Mouse (Mus musculus): Measurements from ENCODE around the gene G0s2. TPM values are rescaled to one million over a fixed set of nuclear protein-coding genes. Genes with fewer than 3 reads are reported as not detected.
"Not testable (repeated sequence)": the region's sequence is repeated elsewhere in the genome, so short reads cannot be mapped to it uniquely, and the experiment has no call there.

Gene G0s2
- total RNA-seq, 2 experiments from 2014 or later: 31.0 to 40.3 TPM

GRCm38 (mm10) chr1:193255032-193255431 lies 18.0 kb downstream of the G0s2 start:
- ATAC-seq (ENCODE audit: poor library complexity, severe bottlenecking): no peak

DNA sequence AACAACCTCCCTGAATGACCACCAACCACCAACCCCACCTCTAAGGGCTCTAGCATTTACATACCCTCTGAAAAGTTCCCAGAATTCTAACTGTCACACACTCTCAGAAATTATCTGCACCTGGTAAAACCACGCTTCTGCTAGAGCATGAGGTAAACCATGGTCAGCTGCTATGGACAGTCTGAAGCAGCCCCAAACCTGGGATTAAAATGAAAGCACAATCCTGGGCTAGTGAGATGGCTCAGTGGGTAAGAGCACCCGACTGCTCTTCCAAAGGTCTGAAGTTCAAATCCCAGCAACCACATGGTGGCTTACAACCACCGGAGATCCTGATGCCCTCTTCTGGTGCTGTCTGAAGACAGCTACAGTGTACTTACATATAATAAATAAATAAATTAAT lies 19.1 kb downstream of the G0s2 start:
- ATAC-seq (ENCODE audit: poor library complexity, severe bottlenecking): not testable (repeated sequence)

GRCm38 (mm10) chr1:193252616-193253015 lies 20.4 kb downstream of the G0s2 start:
- ATAC-seq (ENCODE audit: poor library complexity, severe bottlenecking): no peak

DNA sequence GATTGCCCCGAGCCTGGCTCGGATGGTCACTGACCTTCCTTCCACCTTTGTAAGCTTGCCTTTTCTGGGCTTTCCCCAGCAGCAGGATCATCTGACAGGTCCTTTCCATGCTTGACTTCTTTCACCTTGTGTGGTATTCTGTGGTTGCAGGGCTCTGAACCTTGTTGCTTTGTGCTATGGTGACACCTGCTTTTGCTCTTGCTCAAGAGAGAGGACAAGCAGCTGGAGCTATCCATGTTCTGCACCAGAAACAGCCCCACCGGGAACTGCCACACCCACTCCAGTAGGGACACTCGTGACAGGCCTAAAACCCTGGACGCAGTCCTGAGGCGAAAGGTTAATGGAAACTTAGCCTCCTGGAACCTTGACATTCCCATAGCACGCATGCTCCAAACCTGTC lies 21.6 kb downstream of the G0s2 start:
- ATAC-seq (ENCODE audit: poor library complexity, severe bottlenecking): no peak

DNA sequence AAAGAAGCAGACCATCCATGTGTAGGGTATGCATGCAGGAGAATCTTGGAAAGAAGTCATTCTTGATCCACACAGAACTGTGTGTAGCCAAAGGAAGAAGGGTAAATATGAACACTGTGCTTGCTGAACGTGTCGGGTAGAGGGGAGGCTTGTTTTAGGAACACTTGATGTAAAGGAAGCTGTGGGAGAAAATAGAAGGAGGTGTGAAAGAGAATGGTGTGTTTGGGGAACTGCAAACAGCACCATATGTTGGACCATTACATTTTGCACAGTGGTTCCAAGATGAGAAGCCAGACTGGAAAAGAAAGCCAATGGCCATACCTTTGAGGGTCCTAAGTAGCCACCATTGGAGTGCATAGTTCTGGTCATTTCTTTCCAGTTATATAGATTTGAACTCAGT lies 23.0 kb downstream of the G0s2 start:
- ATAC-seq (ENCODE audit: poor library complexity, severe bottlenecking): no peak

- ATAC-seq (ENCODE audit: poor library complexity, severe bottlenecking): no peak
Observed at GRCm38 (mm10) chr1:193244235-193244634, 28.8 kb downstream of the G0s2 start.

GRCm38 (mm10) chr1:193243571-193244193 lies 29.3 kb downstream of the G0s2 start:
- ATAC-seq (ENCODE audit: poor library complexity, severe bottlenecking): no peak

DNA sequence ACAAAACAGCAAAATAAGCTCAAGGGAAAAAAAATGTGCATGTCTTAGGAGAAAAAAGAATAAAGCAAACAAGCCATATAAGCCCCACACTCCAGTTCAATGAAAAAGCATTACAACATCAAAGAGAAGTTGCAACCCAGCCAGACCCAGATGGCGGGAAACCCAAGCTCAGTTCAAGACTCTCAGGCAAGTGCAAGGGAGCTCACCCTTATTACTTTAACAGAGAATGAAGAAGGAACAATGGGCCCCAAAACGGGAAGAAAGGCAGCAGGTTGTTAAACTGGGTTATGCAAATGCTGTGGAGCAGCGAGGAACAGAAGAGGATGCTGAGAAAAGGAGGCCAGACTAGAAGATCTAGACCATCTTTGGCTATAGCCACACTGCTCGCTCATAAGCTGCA lies 30.2 kb downstream of the G0s2 start:
- peak; percentile 74 for ATAC-seq (ENCODE audit: poor library complexity, severe bottlenecking)

GRCm38 (mm10) chr1:193242238-193242637 lies 30.8 kb downstream of the G0s2 start:
- peak; percentile 91 for ATAC-seq (ENCODE audit: poor library complexity, severe bottlenecking)

- ATAC-seq (ENCODE audit: poor library complexity, severe bottlenecking): no peak
Observed at GRCm38 (mm10) chr1:193241436-193241835, 31.6 kb downstream of the G0s2 start.

DNA sequence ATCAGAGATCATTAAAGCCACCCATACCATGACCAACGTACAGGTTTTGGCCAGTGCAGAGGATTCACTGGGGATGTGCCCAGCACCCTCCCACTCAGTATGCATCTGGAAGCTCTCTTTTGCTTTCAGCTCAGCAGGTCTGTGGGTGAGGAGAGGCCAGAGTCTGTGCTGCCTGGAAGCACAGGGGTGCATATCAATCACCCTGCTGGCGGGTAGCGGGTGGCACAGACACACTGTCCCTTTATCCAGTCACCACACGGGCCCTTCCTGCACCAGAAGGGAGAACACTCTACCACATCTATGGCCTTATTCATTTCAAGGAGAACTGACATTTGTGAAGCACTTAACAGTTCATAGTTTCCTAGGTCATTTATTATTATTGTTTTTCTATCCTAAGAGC lies 34.6 kb downstream of the G0s2 start:
- ATAC-seq (ENCODE audit: poor library complexity, severe bottlenecking): no peak

- ATAC-seq (ENCODE audit: poor library complexity, severe bottlenecking): no peak
Observed at GRCm38 (mm10) chr1:193234930-193235329, 38.1 kb downstream of the G0s2 start.

DNA sequence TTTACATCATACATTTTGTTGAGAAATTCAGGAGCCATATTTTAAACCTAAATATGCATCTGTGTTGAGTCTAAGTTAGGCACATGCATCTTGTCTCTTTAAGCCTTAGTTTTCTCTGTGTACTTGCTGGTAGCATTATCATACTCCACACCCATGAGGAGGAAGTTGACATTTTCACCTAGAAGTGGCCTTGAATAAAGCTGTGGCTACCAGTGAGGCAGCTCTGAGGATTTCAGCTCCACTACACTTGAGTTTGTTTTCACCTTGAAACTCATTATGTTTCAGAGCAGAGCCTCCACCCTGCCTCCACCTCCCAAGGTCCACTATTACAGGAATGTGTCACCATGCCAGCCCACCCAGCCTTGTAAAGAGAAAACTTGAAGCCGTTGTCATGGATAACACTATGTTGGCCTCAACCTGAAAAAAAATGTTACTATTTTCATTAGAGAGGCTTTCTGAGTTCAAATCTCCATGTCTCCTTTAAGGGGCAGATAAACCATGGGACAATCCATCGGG lies 38.8 kb downstream of the G0s2 start:
- no peak for ATAC-seq (ENCODE audit: poor library complexity, severe bottlenecking)

DNA sequence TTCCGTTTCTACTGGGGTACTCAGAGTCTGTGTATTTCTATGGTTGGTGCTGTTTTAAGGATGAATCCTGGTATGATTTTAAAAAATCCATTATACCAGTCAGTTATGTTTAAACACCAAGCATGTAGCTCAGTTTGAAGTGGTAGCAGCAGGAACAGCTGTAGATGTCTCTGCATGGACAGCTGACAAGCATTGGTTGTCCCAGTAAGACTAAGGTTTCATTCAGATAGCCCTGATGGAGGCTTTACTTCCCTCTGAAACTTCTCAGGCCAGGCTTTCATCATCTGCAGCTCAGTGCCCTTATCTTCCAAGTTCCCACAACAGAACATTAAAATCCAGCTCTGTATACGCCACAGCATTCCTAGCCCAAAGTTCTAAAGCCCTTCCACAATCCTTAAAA lies 40.3 kb downstream of the G0s2 start:
- ATAC-seq (ENCODE audit: poor library complexity, severe bottlenecking): peak; percentile 50; the same call in 1 of the 2 replicates

GRCm38 (mm10) chr1:193230935-193231334 lies 42.1 kb downstream of the G0s2 start:
- ATAC-seq (ENCODE audit: poor library complexity, severe bottlenecking): peak; percentile 84

DNA sequence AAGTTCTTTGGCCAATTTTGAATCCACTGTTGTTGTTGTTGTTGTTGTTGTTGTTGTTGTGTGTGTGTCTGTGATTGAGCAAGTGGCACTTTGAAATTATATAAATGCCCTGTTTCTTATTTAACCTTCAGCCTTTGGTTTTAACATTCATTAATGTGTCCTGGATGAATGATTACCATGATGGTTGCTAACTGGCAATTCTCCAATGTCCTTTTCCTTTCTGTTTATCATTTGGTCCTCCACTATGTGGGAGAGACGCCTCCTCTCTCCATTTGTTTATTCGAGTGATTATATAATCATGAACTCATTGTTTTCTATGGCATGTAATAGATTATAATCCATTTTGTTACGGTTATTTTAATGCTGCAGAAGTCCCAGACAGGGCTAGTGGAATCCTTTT lies 42.5 kb downstream of the G0s2 start:
- ATAC-seq (ENCODE audit: poor library complexity, severe bottlenecking): no peak

GRCm38 (mm10) chr1:193229570-193229969 lies 43.4 kb downstream of the G0s2 start:
- ATAC-seq (ENCODE audit: poor library complexity, severe bottlenecking): peak; percentile 38

DNA sequence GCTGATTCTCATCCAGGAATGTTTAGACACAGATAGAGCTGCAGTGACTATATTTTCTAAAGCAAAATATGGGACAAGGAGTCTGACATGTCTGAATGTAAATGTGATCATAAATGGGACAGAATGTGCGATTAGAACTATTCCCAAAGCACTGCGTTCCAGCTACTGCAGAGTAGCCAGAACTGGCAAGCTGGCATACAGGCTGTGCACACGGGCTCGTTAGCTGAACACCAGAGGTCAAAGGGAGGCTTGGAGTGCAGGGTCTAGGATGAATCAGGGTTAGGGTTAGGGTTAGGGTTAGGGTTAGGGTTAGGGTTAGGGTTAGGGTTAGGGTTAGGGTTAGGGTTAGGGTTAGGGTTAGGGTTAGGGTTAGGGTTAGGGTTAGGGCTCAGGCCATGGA lies 45.5 kb downstream of the G0s2 start:
- no peak for ATAC-seq (ENCODE audit: poor library complexity, severe bottlenecking)

DNA sequence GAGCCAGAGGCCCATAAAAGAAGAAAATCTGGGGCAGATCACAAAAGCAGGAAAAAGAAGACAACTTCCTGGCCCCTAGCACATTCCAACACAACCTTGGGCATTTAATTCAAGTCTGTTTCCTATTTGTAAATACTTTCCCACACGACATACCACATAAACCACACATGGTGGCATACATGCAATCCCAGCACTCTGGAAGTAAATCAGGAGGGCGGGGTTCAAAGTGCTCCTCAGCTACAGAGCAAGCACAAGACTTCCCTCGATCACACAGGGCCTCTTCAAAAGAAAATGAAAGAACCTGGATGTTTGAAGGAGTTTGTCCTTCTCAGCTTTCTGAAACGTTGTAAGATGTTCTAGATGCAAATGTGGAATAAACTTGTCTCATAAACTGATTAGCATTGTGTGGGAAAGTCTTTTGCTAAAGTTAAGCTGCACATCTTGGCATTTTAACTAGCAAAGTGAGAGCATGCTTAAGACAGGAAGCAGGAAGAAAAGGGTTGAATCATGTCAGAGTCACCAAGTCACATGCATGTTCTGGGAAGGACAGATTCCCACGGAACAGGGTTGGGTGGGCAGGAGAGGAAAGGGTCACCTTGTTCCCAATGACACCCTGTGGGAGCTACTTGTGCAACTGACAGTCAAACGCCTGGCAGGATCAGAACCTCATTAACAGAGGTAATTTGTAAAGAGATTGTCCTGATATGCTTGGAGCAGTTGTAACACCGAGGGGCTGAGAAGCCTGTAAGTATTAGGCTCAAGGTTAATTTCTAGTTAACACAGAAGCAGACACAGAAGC lies 46.1 kb downstream of the G0s2 start:
- peak; percentile 44 for ATAC-seq (ENCODE audit: poor library complexity, severe bottlenecking)

GRCm38 (mm10) chr1:193226114-193226513 lies 46.9 kb downstream of the G0s2 start:
- ATAC-seq (ENCODE audit: poor library complexity, severe bottlenecking): no peak

GRCm38 (mm10) chr1:193225531-193225930 lies 47.5 kb downstream of the G0s2 start:
- ATAC-seq (ENCODE audit: poor library complexity, severe bottlenecking): no peak

Measured in megakaryocyte, adult 5-6 weeks (primary cell).